Mouse (Mus musculus) lung, postnatal 4 days (tissue): ENCODE results near the gene Tm9sf3.

ENCODE experiments used
- DNase-seq, 2 experiments: peaks; one replicate each; pipeline ENCODE4 v3.0.0; 2021

The Tm9sf3 gene

GRCm38 (mm10) chr19:41260736-41261135 is 3.1 kb downstream of the Tm9sf3 start:
- DNase-seq, result no peak

GRCm38 (mm10) chr19:41259256-41259655 is 4.5 kb downstream of the Tm9sf3 start:
- no peak for DNase-seq

- DNase-seq, result peak; percentile 31 to 61
Observed at GRCm38 (mm10) chr19:41258707-41259106, 5.1 kb downstream of the Tm9sf3 start.

- peak; percentile 13 to 58 for DNase-seq
Observed at GRCm38 (mm10) chr19:41254584-41254983, 9.2 kb downstream of the Tm9sf3 start.

- peak; percentile 13 to 27 for DNase-seq
Observed at GRCm38 (mm10) chr19:41248968-41249367, 14.8 kb downstream of the Tm9sf3 start.

GRCm38 (mm10) chr19:41248271-41248670 is 15.5 kb downstream of the Tm9sf3 start:
- DNase-seq, result no peak

- DNase-seq, result no peak
Observed at GRCm38 (mm10) chr19:41246271-41246670, 17.5 kb downstream of the Tm9sf3 start.

GRCm38 (mm10) chr19:41244581-41244980 is 19.2 kb downstream of the Tm9sf3 start:
- DNase-seq, result peak in 1 of 2 experiments; percentile 45

- no peak for DNase-seq
Observed at GRCm38 (mm10) chr19:41241997-41242396, 21.8 kb downstream of the Tm9sf3 start.

- DNase-seq, result no peak
Observed at GRCm38 (mm10) chr19:41233698-41234097, 30.1 kb downstream of the Tm9sf3 start.

GRCm38 (mm10) chr19:41208326-41208725 is 55.5 kb downstream of the Tm9sf3 start:
- no peak for DNase-seq

- peak; percentile 63 to 75 for DNase-seq
Observed at GRCm38 (mm10) chr19:41206811-41207344, 56.9 kb downstream of the Tm9sf3 start, which contains the start of gene Tll2. TSS of gene Tll2 (minus strand) at chr19:41206835.

GRCm38 (mm10) chr19:41206041-41206810 is 57.6 kb downstream of the Tm9sf3 start:
- DNase-seq, result no peak

- peak in 1 of 2 experiments; percentile 13 for DNase-seq
Observed at GRCm38 (mm10) chr19:41204159-41205081, 59.4 kb downstream of the Tm9sf3 start.

GRCm38 (mm10) chr19:41197606-41198005 is 66.2 kb downstream of the Tm9sf3 start:
- no peak for DNase-seq

GRCm38 (mm10) chr19:41193379-41193778 is 70.4 kb downstream of the Tm9sf3 start:
- no peak for DNase-seq

- no peak for DNase-seq
Observed at GRCm38 (mm10) chr19:41192953-41193352, 70.8 kb downstream of the Tm9sf3 start.

- no peak for DNase-seq
Observed at GRCm38 (mm10) chr19:41191724-41192123, 72.1 kb downstream of the Tm9sf3 start.

GRCm38 (mm10) chr19:41190876-41191434 is 72.8 kb downstream of the Tm9sf3 start:
- no peak for DNase-seq

- DNase-seq, result no peak
Observed at GRCm38 (mm10) chr19:41177331-41177730, 86.5 kb downstream of the Tm9sf3 start.

- no peak for DNase-seq
Observed at GRCm38 (mm10) chr19:41176881-41177280, 86.9 kb downstream of the Tm9sf3 start.

GRCm38 (mm10) chr19:41165914-41166235 is 97.9 kb downstream of the Tm9sf3 start:
- DNase-seq, result no peak
